Mouse (Mus musculus) mammary gland, adult 2 months (tissue): ENCODE results near the gene Treml1. TPM values are rescaled to one million over a fixed set of nuclear protein-coding genes. Genes with fewer than 3 reads are reported as not detected.

Experiments used
- polyA plus RNA-seq: library from polyadenylated mRNA; depleted of rRNA; stranded (reverse); fragments of >200 nt; gene quantifications from 2 replicates; pipeline ENCODE4 v1.2.3, GENCODE M21; 2012; ENCODE audit warnings: low replicate concordance; rRNA removed

Treml1 gene
- 0.13 and 0.23 TPM in 2 replicates for polyA plus RNA-seq

GRCm38 (mm10) chr17:48359616-48360015 lies at the start of gene Treml1:
Gene Treml1 (plus strand): TSS chr17:48359916.

GRCm38 (mm10) chr17:48315905-48316579 lies 43.7 kb upstream of the Treml1 start, which contains the start of gene B430306N03Rik:
Gene B430306N03Rik (plus strand): TSS chr17:48316141.

DNA sequence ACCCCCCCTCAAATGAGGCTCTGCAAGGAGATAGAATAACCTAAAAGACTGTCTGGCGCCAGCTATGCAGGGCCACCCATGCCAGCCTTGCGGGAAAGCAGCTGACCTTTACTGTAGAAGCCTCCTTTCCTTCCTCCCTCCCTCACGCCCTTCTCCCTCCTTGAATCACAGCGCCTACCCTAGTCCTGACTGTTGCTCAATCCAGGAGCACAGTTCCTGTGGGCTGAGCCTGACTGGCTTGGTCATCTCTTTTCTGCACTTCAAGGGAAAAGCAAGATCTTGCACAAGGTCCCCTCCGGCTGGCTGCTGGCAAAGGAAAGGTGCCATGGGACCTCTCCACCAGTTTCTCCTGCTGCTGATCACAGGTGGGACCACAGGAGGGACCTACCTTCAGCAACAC lies 13.5 kb upstream of the Treml1 start, which contains the start of gene Trem2:
Gene Trem2 (plus strand): TSS at position 171 of the 400 bp plus-strand sequence.

GRCm38 (mm10) chr17:48409380-48410298 lies 49.9 kb downstream of the Treml1 start, which contains the start of the genes Nfya and Oard1:
Gene Nfya (minus strand): TSS chr17:48409906.
Gene Oard1 (plus strand): TSS chr17:48410014.

Other genes starting within 250 kb of the Treml1 start
- 0.19 and 0.24 TPM in 2 replicates for gene 9830107B12Rik, start 213.6 kb upstream of the Treml1 start, polyA plus RNA-seq
- 0.85 and 4.0 TPM in 2 replicates for gene A530064D06Rik, start 192.6 kb upstream of the Treml1 start, polyA plus RNA-seq
- gene Trem1, start 127.1 kb upstream of the Treml1 start, polyA plus RNA-seq, result 0.04 and 0.16 TPM in 2 replicates
- 0.20 and 0.23 TPM in 2 replicates for gene Trem3, start 112.1 kb upstream of the Treml1 start, polyA plus RNA-seq
- gene Treml4, start 95.6 kb upstream of the Treml1 start, polyA plus RNA-seq, result 2.5 TPM in 2 replicates
- 21.3 and 24.8 TPM in 2 replicates for gene Treml2, start 60.4 kb upstream of the Treml1 start, polyA plus RNA-seq
- gene B430306N03Rik, start 43.8 kb upstream of the Treml1 start, polyA plus RNA-seq, result 2.7 and 2.8 TPM in 2 replicates
- 6.0 and 8.5 TPM in 2 replicates for gene Trem2, start 13.5 kb upstream of the Treml1 start, polyA plus RNA-seq
- gene Nfya, start 50.0 kb downstream of the Treml1 start, polyA plus RNA-seq, result 84.2 and 97.2 TPM in 2 replicates
- gene Oard1, start 50.1 kb downstream of the Treml1 start, polyA plus RNA-seq, result 5.7 and 13.3 TPM in 2 replicates
- gene Apobec2, start 73.0 kb downstream of the Treml1 start, polyA plus RNA-seq, result 0.44 and 185 TPM in 2 replicates
- gene Tspo2, start 91.6 kb downstream of the Treml1 start, polyA plus RNA-seq, result 0.42 and 0.45 TPM in 2 replicates
- 4.6 and 5.3 TPM in 2 replicates for gene Unc5cl, start 95.0 kb downstream of the Treml1 start, polyA plus RNA-seq